Mouse (Mus musculus) activated CD4-positive, CD25-positive, alpha-beta regulatory T cell (primary cell): ENCODE measurements around the gene Stra6l. TPM values are rescaled to one million over a fixed set of nuclear protein-coding genes. Genes with fewer than 3 reads are reported as not detected.

Experiments used
- polyA plus RNA-seq, 2 experiments: library from polyadenylated mRNA; unstranded; fragments of 100-300 nt; shearing (Covaris generic); gene quantifications; one replicate each; pipeline ENCODE4 v1.2.1; 2017

Stra6l gene
- polyA plus RNA-seq: under 1 TPM in 1 of 2 experiments, not detected in 1; 0.52 TPM

DNA sequence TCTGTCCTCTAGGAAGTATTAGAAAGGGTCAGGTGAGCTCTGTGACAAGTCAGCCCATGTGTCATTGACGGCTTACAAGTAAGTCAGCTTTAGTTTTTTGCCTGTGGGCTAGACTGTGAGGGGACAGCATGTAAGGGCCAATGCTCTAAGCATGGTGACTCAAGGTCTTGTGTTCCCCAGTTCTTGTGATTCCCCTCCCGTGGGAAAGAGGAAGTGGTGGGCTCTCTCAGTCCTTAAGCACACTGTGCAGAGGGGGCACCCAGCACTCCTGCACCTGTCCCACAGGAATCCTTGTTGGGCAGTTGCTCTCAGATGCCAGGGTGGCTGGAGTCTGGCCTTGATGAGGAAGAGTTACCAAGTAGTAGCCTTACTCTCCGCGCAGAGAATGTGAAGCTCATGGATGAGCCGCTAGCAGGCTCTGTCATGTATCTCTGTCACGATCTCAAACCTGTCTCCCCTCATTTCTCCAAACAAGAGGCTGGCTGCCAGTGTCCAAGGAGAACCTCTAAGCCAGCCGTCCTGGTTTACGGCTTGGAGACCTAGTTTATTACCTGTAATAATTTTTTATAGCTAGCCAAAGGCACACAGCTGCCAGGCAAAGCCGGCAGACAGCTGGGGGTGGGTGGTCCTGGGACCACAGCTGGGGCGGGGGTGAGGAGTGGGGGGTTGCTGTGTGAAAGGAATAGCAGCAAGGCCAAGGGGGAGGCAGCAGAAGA, at the start of gene Stra6l:
Gene Stra6l (plus strand): TSS at position 556 of the 716 bp plus-strand sequence.

DNA sequence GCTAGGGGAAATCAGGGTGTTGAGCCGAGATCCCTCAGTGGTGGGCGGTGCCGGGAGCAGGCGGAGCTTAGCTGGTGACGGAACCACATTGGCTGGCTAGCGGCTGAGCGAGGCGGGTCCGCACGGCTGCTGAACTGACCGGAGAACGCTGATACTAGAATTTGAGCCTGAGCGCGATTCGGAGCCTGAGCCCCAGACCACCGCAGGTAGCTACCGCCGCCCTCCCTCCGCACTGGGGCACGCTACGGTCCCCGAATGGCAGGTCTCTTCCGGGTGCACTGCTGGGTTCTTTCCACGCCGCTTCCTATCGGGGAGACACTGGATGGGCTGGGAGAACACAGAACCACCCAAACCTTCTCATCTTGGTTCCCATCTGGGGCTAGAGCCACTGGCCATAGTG, 49.5 kb upstream of the Stra6l start, which contains the start of gene Aldh1b1:
Gene Aldh1b1 (plus strand): TSS at position 59 of the 400 bp plus-strand sequence.

DNA sequence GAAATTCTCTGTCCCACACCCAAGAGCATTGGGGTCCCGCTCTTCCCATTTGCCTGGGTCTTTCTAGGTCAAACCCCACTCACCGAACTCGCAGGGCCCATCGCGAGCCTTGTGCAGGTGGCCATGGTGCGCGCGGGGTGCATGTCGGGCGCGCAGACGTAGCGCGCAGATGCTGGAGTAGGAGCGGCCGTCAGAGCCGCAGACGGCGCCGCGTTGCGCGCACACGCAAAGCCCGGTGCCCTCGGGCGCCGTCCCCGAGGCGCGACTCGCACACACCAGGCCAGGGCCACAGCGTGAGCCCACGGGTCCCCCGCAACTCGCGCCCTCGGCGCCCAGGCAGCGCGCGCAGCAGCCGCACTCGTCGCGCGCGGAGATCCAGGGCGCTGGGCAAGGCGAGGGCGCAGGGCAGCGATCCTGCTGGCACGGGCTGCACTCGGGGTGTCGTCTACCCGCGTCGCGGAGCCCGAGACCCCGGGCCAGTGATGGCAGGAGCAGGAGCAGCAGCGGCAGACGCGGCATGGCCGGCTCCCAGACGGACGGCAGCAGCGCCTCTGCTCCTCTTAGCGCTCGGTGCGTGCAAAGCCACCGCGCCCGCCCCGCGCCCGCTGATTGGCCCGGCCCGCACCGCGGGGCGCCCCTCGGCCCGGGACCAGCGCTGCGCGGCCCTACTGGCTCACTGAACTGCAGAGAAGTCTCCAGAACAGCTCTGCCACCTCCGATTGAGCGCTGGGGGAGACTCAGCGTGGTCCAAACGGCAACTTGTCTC, 22.0 kb upstream of the Stra6l start, which contains the start of gene Igfbpl1:
Gene Igfbpl1 (minus strand): TSS at position 649 of the 766 bp plus-strand sequence.

DNA sequence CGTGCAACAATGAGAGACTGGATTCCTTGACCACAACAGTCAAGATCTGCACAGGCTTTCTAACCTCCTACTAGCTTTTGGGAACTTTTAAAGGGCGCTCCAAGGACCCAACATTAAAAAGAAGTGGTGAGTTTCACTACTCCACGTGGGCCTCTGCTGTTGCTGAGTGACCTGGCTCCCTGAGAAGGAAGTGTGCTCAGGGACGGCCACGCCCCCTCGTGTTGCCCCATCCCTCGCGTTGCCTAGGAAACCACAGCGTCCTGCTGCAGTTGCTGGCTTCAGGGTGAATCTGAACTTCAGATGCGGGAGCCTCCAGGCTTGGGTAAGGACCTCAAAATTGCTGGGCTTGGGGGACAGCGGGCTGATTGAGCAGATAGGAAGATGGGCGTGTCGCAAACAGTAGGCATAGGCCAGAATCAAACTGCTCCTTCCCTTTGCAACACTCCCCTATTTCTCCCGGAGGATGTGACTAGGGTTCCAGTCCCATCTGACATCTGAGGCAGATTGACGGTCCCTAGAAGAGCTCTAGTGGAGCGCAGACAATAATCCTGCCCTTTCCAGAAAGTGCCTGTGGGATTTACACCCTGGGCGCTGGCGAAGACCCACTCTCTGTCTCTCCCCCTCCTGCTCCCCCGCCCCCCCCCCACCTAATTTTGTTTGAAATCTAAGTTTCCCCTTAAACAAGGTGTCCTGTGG, 41.8 kb downstream of the Stra6l start, which contains the start of gene Ccdc180:
Gene Ccdc180 (plus strand): TSS at position 238 of the 696 bp plus-strand sequence.

Other genes starting within 250 kb of the Stra6l start
- 1 to 10 TPM; 4.0 to 6.8 TPM for gene Aldh1b1, start 49.6 kb upstream of the Stra6l start, polyA plus RNA-seq
- under 1 TPM in 1 of 2 experiments, not detected in 1; 0.07 TPM for gene Igfbpl1, start 21.7 kb upstream of the Stra6l start, polyA plus RNA-seq
- gene Ccdc180, start 41.6 kb downstream of the Stra6l start, polyA plus RNA-seq: under 1 TPM; 0.18 to 0.22 TPM
- 10 to 100 TPM in 1 of 2 experiments, 1 to 10 TPM in 1; 4.6 to 13.4 TPM for gene Tdrd7, start 116.7 kb downstream of the Stra6l start, polyA plus RNA-seq
- 1 to 10 TPM; 1.7 to 3.2 TPM for gene Tmod1, start 190.3 kb downstream of the Stra6l start, polyA plus RNA-seq